Mouse (Mus musculus): Measurements from ENCODE around the gene Mical2.

The Mical2 gene

GRCm38 (mm10) chr7:112280474-112280873, 54.8 kb downstream of the Mical2 start:
- DNase-seq = peak in 1 of 2 experiments; percentile 41

GRCm38 (mm10) chr7:112283606-112284310, 58.1 kb downstream of the Mical2 start:
- DNase-seq = no peak

DNA sequence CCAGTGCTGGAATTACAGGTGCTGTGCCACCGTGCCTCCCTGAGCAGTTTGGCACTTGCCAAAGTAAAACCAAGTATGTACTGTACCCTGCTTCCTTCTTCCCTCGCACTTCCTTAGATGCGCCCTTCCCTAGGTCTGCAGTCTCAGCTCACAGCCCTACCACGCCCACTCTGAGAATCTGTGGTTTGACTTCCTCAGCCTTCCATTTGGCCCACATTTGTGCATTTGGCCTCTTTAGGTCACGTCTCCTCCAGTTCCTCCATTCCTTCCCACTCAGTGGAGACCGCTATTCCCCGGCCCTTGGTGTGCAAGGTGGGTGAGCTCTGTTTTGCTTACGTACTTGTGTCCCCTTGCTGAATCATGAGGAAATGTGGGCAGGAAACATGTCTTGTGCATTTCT, 59.9 kb downstream of the Mical2 start:
- DNase-seq = no peak

DNA sequence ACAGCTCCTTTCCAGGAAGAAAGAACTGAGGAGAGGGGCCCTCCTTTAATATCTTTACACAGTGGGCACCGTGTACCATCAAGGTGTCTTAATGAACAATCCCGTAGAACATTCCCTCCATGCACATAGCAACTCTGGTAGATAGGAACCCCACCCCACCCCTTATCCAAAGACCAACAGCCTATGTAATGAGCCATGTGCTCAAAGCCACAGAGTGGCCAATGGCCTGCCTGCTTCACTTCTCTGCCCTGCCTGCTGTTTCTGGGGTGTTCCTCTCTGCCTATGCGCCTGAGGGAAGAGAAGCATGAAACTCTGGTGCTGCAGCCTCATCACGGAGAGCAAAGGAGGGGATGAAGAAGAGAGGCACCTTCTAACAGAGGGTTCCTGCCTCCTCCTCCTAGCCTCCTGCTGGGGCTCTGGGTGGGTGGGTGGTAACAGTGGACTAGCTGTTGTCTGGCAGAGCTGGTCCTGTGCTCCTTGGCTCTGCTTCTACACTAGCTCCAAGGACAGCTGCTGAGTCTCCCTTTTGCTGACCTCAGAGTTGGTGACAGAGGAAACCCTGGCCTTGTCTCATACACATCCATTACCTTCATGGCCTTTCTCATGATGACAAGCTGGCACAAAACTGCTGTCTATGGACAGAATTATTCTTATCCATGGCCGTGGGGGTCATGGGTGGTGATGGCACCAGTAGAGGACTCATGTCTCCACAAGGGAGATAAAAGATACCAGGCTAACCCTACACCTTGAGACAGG, 62.9 kb downstream of the Mical2 start:
- DNase-seq = no peak

GRCm38 (mm10) chr7:112289514-112289913, 63.9 kb downstream of the Mical2 start:
- DNase-seq = no peak

DNA sequence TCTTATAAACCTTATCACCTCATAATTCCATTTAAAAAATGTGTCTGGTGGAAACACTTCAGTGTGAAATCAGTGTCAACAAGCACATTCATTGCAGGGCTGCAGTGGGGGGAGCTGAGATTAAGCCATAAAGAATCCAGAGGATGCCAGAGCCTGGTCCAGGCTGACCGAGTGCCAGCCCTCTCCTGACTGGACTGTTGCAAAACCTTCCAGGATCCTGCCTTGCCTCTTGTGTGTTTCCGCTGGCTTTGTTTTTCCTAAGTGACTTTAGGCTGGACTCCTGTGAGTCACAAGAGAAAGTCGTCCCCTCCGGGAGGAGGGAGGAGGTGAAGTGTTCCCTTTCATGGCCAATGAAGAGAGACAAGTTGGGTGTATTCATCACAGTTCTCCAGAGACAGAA, 64.3 kb downstream of the Mical2 start:
- no peak for DNase-seq

DNA sequence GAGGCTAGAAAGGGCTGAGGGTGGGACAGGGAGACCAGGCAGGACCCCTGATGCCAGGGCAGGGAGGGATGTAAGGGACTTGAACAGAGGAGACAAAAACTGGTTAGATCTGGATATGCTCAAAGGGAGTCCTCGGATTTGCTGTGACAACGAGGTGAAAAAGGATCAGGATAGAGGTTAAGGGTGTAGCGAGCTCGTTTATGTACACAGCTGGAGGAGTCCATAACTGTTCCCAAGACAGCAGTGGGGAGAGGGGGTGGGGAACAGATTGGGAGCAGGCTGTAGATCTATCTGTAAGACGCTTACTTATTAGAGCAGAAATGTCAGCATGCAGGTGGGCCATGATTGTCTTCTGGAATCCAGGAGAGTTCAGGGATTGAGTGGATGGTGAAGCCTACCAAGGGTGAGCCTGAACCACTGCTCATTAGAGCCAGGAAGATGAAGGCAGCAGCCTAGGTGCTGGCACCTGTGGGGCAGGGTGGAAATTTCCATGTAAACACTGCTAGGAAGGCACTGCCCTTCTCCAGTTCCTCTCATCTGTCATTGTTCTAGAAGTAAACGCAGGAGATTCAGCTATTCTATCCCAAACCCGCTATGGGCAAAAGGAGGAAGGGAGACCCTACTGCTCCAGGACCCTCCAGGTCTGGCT, 67.9 kb downstream of the Mical2 start:
- no peak for DNase-seq

DNA sequence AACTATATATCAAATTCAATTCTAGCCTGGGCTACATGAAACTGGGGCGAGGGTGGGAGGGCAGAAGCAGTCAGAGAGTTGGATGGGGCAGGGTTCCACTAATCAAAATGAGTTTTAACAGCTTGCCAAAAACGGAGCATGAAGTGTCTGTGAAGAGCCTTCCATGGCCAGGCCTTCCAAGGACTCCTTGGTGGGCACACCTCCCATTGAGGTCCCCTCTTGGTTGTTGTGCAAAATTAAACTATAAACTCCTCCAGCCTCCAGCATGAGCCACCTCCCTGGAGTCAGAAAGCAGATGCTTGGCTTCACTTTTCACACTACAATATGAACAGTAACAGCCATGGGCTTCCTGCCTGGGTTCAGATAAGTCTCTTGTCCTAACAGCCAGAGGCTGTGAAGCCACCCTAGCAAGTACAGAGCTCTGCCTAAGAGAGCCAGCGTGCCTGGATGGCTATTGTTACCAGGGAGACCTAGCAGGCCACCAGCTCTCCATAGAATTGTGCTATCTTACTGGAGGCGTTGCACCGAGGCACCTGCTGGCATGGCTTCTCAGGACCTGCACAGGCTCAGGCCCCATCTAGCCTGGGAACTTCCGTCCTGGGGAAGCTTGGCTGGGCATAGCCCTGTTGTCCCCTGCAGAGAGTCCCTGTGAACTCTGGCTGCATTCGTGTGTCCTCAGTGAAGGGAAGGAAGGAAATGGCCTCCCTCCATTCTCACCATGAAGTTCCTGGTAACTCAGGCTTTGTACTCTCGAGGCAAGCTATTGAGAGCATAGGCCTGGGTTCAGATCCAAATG, 70.0 kb downstream of the Mical2 start:
- DNase-seq = no peak

- DNase-seq = peak; percentile 58 to 60
Measured at GRCm38 (mm10) chr7:112298032-112298431, 72.4 kb downstream of the Mical2 start.

GRCm38 (mm10) chr7:112298871-112299422, 73.3 kb downstream of the Mical2 start:
- DNase-seq = peak in 1 of 2 experiments; percentile 57

- DNase-seq = peak; percentile 29 to 57
Measured at GRCm38 (mm10) chr7:112299521-112300096, 74.0 kb downstream of the Mical2 start.

DNA sequence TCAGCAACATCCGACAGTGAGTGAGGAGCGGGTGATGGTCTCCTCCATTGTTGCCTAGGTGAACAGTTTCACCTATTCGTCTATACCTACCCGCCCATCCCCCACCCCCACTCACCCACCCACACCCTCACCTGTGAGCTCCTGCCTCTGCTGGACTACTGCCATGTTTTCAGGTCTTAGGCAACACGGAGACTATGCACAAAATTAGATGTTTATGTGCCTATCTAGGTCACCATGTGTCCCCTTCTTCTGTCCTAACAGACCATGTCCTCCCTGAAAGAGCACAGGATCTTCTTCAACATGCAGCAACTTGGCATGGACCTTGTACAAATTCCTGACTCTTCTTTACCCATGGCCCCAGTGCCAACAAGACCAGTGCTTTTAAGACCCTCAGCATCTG, 74.5 kb downstream of the Mical2 start:
- DNase-seq = no peak

GRCm38 (mm10) chr7:112301052-112301451, 75.4 kb downstream of the Mical2 start:
- no peak for DNase-seq

GRCm38 (mm10) chr7:112304382-112304781, 78.7 kb downstream of the Mical2 start:
- no peak for DNase-seq

DNA sequence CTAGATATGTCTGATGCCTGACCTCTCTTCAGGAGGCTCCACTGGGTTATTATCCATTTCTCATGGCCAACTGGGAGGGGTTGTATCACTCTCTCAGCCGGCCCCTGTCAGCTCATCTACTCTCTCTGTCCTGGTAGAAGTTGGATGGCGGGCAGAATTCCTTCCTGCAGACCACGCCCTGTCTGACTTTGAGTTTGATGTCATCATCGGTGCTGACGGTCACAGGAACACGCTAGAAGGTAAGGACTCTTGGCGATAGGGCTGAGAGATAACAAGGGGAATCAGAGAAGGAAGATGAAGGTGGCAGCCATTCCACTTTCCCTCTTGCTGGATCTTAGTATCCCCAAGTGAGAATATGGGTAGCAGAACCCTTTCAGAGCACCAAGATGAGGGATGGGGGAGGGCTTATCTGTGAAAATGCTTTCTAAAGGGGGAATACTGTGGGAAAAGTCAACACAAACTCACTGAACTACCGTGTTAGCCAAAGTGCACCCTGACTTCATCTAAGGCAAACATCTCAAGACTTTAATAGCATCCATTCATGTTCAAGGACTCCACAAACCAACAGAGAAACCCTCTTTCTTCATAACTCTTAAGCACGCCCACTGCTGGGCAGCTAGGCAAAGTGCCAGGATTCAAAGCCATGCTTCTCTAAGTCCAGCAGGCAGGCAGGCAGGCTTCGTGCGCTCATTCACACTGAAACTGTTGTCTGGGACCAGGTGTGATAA, 83.8 kb downstream of the Mical2 start:
- DNase-seq = peak; percentile 39 to 59

GRCm38 (mm10) chr7:112310017-112310360, 84.3 kb downstream of the Mical2 start:
- peak; percentile 24 to 74 for DNase-seq

DNA sequence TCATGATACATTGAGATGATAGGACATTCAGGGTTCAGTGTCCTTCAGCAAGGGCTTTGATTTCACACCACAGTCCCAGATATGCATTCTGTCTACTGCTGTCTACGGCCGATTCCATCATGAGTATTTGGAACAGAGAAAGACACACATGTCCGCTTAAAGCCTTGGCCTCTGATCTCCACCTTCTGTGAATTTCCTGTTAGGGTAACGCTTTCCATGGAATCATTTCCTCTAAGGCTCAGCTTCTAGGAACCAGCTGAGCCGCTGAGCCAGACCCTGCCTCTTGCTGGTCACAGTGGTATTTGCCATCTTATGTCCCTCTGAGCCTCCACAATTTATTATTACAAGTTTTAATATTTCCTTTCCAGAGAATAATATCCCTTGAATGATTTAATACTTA, 87.6 kb downstream of the Mical2 start:
- DNase-seq = no peak

DNA sequence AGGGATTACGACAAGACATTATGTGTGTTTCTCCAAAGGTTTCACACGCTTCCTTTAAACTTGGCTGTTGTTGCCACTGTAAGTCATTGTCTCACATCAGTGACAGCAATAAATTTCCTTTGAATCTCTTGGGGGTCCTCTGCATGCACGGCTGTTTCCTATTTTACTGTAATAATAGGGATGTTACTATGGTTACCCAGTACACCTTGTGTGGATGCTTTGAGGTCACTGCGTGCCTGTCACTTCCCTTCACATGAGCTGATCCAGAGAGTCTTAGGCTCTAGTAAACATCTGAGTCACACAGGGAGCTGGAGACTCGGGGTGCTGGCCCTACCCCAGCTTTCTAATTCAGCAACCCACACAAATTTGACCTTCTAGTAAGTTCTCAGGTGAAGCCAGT, 88.0 kb downstream of the Mical2 start:
- peak in 1 of 2 experiments; percentile 53 for DNase-seq

DNA sequence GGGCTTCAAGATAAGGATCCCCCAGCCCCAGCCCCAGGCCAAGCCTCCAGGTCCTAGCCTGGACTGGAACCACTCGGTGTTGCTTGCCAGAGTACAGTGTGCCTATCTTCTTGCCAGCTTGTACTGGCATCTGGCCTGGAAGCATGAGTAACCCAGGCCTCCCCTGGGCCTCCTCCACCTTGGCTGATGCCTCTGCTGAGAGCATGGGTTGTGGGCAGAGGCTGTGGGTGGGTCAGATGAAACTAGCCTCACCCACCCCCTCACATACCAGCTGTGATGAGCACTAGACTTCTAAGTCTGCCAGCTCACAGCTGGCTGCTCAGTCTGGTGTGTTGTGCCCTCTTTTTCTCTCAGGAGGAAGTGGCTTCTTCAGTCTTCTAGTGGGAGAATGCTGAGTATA, 90.6 kb downstream of the Mical2 start:
- DNase-seq = peak in 1 of 2 experiments; percentile 48

GRCm38 (mm10) chr7:112317491-112317890, 91.8 kb downstream of the Mical2 start:
- DNase-seq = no peak

DNA sequence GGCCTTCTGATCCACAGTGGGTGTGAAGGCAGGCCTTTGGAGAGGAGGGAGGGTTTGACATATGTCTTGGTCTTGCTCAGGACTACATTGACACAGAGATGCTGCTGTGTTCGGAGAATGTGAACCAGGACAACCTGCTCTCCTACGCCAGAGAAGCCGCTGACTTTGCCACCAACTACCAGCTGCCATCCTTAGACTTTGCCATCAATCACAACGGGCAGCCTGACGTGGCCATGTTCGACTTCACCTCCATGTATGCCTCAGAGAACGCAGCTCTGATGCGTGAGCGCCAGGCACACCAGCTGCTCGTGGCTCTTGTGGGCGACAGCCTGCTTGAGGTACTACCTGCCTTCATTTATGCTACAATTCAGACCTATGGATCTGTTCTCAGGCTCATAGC, 92.7 kb downstream of the Mical2 start:
- no peak for DNase-seq

- peak; percentile 77 to 81 for DNase-seq
Measured at GRCm38 (mm10) chr7:112319419-112319818, 93.8 kb downstream of the Mical2 start.
